Mouse (Mus musculus) limb, embryonic 14.5 days (tissue): ENCODE measurements around the gene Tulp2. TPM values are rescaled to one million over a fixed set of nuclear protein-coding genes. Genes with fewer than 3 reads are reported as not detected.
A peak's percentile ranks its signal among the peaks of the same experiment; 100 is the strongest.

Experiments used
- ATAC-seq: fragments of 200-750 bp; cut with Nextera tagmentation; 2 replicates; pipeline ENCODE4 v1.8.0; 2017; ENCODE audit warnings: low read depth, moderate number of reproducible peaks, moderate TSS enrichment; ENCODE audit not compliant: low FRiP score
- DNase-seq: peaks from one replicate; pipeline ENCODE4 v3.0.0-alpha.2; 2015; ENCODE audit warnings: low spot score
- H3K27ac ChIP-seq: fragments of 300-500 bp; sonication (generic); replicated peaks from 2 replicates; pipeline ENCODE4 v1.5.1; 2014; ENCODE audit warnings: low read depth, mild to moderate bottlenecking, low read length, moderate library complexity, mixed read lengths
- H3K27me3 ChIP-seq: fragments of 300-500 bp; sonication (generic); 2 replicates; pipeline ENCODE4 v1.6.1; 2014; ENCODE audit warnings: low read length, mixed read lengths; ENCODE audit not compliant: control insufficient read depth, insufficient read depth
- H3K36me3 ChIP-seq: fragments of 300-500 bp; sonication (generic); 2 replicates; pipeline ENCODE4 v1.6.1; 2014; ENCODE audit warnings: mild to moderate bottlenecking, low read length, moderate library complexity, mixed read lengths; ENCODE audit not compliant: control insufficient read depth, insufficient read depth
- H3K4me1 ChIP-seq: fragments of 300-500 bp; sonication (generic); 2 replicates; pipeline ENCODE4 v1.6.1; 2014; ENCODE audit warnings: antibody characterized with exemption, low read length, mixed read lengths; ENCODE audit not compliant: control insufficient read depth, insufficient read depth
- H3K4me2 ChIP-seq: fragments of 300-500 bp; sonication (generic); replicated peaks from 2 replicates; pipeline ENCODE4 v1.6.1; 2014; ENCODE audit warnings: low read depth, mild to moderate bottlenecking, low read length, moderate library complexity; ENCODE audit not compliant: severe bottlenecking
- H3K4me3 ChIP-seq: fragments of 300-500 bp; sonication (generic); replicated peaks from 2 replicates; pipeline ENCODE4 v1.5.1; 2014; ENCODE audit warnings: low read length
- H3K9ac ChIP-seq: fragments of 300-500 bp; sonication (generic); 2 replicates; pipeline ENCODE4 v1.6.1; 2014; ENCODE audit warnings: mild to moderate bottlenecking, low read depth, low read length, moderate library complexity; ENCODE audit not compliant: severe bottlenecking
- H3K9me3 ChIP-seq: fragments of 300-500 bp; sonication (generic); 2 replicates; pipeline ENCODE4 v1.6.1; 2016; ENCODE audit warnings: low read length; ENCODE audit not compliant: control insufficient read depth
- POLR2A ChIP-seq: fragments of 200-500 bp; IDR thresholded peaks from 2 replicates; pipeline ENCODE4 v1.8.0; 2012; ENCODE audit warnings: inconsistent platforms, mild to moderate bottlenecking, moderate library complexity, borderline replicate concordance; ENCODE audit not compliant: insufficient read depth, insufficient read length; ENCODE audit errors: extremely low read depth
- whole genome bisulfite sequencing: fragments of 180-500 bp; shearing (Covaris S2); extraction: QIAGEN DNeasy Blood & Tissue Kit; methylation state at CpG from one replicate; pipeline ENCODE4 v1.1.7; 2014; 5-methylcytosine and 5-hydroxymethylcytosine counted together
- microRNA-seq: library from miRNA; unstranded; fragments of <30 nt; microRNA quantifications from one replicate; pipeline ENCODE4, GENCODE M21; 2016
- polyA plus RNA-seq, 2 experiments: library from polyadenylated mRNA; depleted of rRNA in 1 of 2; stranded (reverse) in 1 of 2; unstranded in 1 of 2; fragments of >200 nt; fragmentation: Nextera tagmentation in 1 of 2; extraction: Ambion mirVana in 1 of 2; gene quantifications; 2 replicates each; pipeline versions ENCODE4 v1.2.1 to v1.2.3; 2012 to 2014

Tulp2 gene
- polyA plus RNA-seq, 2 experiments: 1.2 to 1.3 TPM

DNA sequence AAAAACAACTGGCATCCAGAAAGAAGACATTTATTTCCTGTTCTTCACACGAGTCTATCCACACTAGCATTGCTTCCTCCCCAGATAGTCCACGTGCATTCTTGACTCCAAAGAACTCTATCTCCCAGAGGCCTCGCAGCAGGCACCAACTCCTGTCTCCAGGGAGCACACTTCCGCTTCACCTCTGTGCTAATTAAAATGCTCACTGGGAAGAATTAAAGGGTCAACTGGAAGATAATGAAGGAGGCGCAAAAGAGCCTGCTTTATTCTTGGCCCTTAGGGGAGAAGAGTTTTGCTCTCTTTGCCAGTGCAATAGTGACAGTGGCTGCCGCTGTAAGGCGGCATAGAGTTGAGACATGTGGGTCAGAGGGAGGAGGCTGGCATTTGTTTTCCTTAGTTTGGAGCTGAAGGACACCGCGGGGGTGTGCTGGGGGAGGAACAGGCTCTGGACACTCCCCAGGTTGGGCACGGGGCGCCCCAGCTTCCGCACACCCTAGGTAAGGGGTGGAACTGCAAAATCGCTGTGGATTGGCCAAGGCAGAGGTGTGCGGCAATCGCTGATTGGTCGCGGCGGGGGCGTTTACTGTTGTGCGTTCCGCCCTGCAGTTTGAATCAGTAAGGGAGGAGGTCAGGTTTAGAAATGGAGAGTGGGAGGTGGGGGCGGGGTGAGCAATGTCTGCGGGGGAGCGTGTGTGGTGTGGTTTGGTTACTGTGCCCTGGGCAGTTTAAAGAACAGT, 86.3 kb downstream of the Tulp2 start:
- WGBS: under 1% methylated on average over 24 of the region's 24 CpGs
- peak overlapping the region; percentile 80 for H3K4me2 ChIP-seq
- no peak for TF ChIP-seq POLR2A
- H3K9me3 ChIP-seq: no peaks in the 10 kb centered on the region
- H3K4me1 ChIP-seq: peaks cover 21% of the 10 kb centered on the region
- peak; percentile 95 for ATAC-seq
- no peaks in the 10 kb centered on the region for H3K27me3 ChIP-seq
- peak overlapping the region; percentile 47 for H3K4me3 ChIP-seq
- H3K27ac ChIP-seq: peak overlapping the region; percentile 65
- peak; percentile 97 for DNase-seq
- peak overlapping the region; percentile 50 for H3K9ac ChIP-seq
- H3K36me3 ChIP-seq: no peaks in the 10 kb centered on the region

DNA sequence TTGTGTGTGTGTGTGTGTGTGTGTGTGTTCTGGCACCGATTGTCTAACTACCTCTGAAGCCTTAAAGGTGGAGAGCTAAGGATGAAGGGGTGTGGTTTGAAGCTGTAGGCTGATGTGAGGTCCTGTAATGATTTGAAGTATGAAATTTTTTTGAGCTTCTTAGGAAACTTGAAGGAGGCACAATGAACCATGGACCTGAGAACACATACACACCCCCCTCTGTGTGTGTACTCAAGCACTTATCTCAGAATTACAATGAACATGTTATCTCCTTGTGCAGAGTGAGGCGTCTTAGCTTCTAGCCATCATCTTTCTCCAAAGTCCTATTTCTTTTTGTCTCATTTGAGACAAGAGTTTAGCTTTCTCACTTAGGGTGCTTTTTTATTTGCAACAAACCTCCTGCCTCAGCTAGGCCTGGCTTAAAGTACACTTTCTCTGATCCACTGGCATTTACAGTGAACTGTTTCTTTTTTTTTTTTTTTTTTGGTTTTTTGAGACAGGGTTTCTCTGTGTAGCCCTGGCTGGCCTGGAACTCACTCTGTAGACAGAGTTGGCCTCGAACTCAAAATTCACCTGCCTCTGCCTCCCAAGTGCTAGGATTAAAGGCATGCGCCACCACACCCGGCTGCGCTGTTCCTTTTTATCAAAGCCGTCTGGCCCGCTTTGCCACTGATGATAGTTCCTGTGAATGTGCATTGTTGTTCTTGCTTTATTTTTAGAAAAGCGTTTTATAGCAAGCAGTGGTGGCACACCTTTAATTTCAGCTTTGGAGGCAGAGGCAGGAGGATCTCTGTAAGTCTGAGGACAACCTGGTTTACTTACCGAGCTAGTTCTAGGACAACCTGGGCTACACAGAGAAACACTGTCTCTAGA, 87.2 kb downstream of the Tulp2 start:
- DNase-seq: no peak
- H3K4me2 ChIP-seq: peak overlapping the region; percentile 80
- no peaks in the 10 kb centered on the region for H3K9me3 ChIP-seq
- H3K4me3 ChIP-seq: peak overlapping the region; percentile 47
- peaks cover 21% of the 10 kb centered on the region for H3K4me1 ChIP-seq
- 81% methylated on average over 10 of the region's 10 CpGs for WGBS
- no peaks in the 10 kb centered on the region for H3K36me3 ChIP-seq
- ATAC-seq: no peak; the same call in 1 of the 2 replicates
- H3K9ac ChIP-seq: 0 out of 2 replicates have a peak overlapping the region, but pooled peaks have one; percentile 38
- peak overlapping the region; percentile 65 for H3K27ac ChIP-seq
- TF ChIP-seq POLR2A: no peak
- no peaks in the 10 kb centered on the region for H3K27me3 ChIP-seq

DNA sequence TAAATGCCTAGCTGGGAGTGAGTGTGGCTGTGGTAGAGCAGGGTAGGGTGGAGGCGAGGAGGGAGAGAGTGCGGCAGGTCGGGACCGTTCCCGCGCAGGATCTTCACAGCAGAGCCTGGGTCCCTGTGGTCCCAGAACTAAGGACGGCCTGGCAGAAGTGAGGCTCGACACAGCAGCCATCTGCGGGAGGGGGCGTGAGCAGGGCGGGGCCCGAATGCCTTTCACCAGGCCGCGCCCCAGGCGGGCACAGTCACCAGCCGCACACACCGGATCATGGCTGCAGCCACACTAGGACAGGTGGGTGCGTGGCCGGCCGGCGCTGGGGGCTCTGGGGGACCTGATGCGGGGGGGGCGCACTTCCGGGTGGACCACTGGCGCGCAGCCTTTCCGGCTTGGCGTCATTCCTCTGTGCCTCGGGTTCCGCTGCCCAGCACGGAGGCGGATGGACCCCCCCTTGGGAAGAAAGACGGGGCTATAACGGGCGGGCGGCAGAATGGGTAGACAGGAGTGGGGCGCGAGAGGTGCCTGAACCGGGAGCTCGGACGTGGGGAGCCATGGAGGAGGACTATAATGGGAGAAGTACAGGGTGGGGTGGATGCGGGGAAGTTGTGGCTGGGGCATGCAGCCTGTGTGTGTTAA, 88.5 kb downstream of the Tulp2 start, which contains the start of gene Bcat2:
Bcat2 (plus strand) TSS at position 51 of the 639 bp plus-strand sequence.
- Histone ChIP-seq H3K36me3 (peaks cover 3% of the 10 kb centered on the region), H3K4me2 (peak within 1 kb of the TSS; percentile 75), H3K4me1 (peaks cover 21% of the 10 kb centered on the region), H3K27ac (peak within 1 kb of the TSS; percentile 88), H3K4me3 (peak within 1 kb of the TSS; percentile 72), H3K9me3 (no peaks in the 10 kb centered on the region), H3K27me3 (no peaks in the 10 kb centered on the region), H3K9ac (peak within 1 kb of the TSS; percentile 80)
- DNase-seq (peak; percentile 72), ATAC-seq (peak; percentile 68)
- under 1% methylated on average over 29 of the region's 42 CpGs for WGBS
- no peak; the same call in 1 of the 2 replicates for TF ChIP-seq POLR2A

GRCm38 (mm10) chr7:45571966-45572365, 90.3 kb downstream of the Tulp2 start:
- ATAC-seq (no peak), DNase-seq (no peak)
- Histone ChIP-seq H3K4me1 (peaks cover 21% of the 10 kb centered on the region), H3K27ac (no peak overlapping the region), H3K9ac (no peak overlapping the region), H3K4me2 (no peak overlapping the region), H3K9me3 (no peaks in the 10 kb centered on the region), H3K36me3 (peaks cover 18% of the 10 kb centered on the region), H3K27me3 (no peaks in the 10 kb centered on the region), H3K4me3 (no peak overlapping the region)
- WGBS: 59% methylated on average over 1 of the region's 1 CpGs
- no peak for TF ChIP-seq POLR2A

Small RNA genes lying within 50 kb of the gene (microRNA-seq; reads per million reads assigned to microRNA genes)
- gene Gm22133: not detected

Other genes with a start within 250 kb of the Tulp2 start
Only the 30 nearest of the 36 such genes appear.
- gene Slc6a21, start 204.4 kb upstream of the Tulp2 start, polyA plus RNA-seq (2012; rRNA removed): not detected in 2 replicates
- gene Slc6a21, start 204.4 kb upstream of the Tulp2 start, polyA plus RNA-seq (2014; fragmentation: Nextera tagmentation; extraction: Ambion mirVana): not detected in 2 replicates
- 42.6 and 46.1 TPM in 2 replicates for gene Trpm4, start 148.1 kb upstream of the Tulp2 start, polyA plus RNA-seq (2012; rRNA removed)
- 15.8 TPM in 2 replicates for gene Trpm4, start 148.1 kb upstream of the Tulp2 start, polyA plus RNA-seq (2014; fragmentation: Nextera tagmentation; extraction: Ambion mirVana)
- gene Hrc, start 146.6 kb upstream of the Tulp2 start, polyA plus RNA-seq (2012; rRNA removed): 9.5 and 17.9 TPM in 2 replicates
- gene Hrc, start 146.6 kb upstream of the Tulp2 start, polyA plus RNA-seq (2014; fragmentation: Nextera tagmentation; extraction: Ambion mirVana): 4.1 and 5.9 TPM in 2 replicates
- gene Ppfia3, start 114.9 kb upstream of the Tulp2 start, polyA plus RNA-seq (2012; rRNA removed): 12.3 and 13.8 TPM in 2 replicates
- 8.4 and 9.0 TPM in 2 replicates for gene Ppfia3, start 114.9 kb upstream of the Tulp2 start, polyA plus RNA-seq (2014; fragmentation: Nextera tagmentation; extraction: Ambion mirVana)
- 4.1 and 4.7 TPM in 2 replicates for gene Lin7b, start 111.3 kb upstream of the Tulp2 start, polyA plus RNA-seq (2012; rRNA removed)
- gene Lin7b, start 111.3 kb upstream of the Tulp2 start, polyA plus RNA-seq (2014; fragmentation: Nextera tagmentation; extraction: Ambion mirVana): 1.7 and 2.2 TPM in 2 replicates
- 539 and 694 TPM in 2 replicates for gene Snrnp70, start 86.1 kb upstream of the Tulp2 start, polyA plus RNA-seq (2012; rRNA removed)
- gene Snrnp70, start 86.1 kb upstream of the Tulp2 start, polyA plus RNA-seq (2014; fragmentation: Nextera tagmentation; extraction: Ambion mirVana): 69.7 and 73.7 TPM in 2 replicates
- gene Kcna7, start 76.2 kb upstream of the Tulp2 start, polyA plus RNA-seq (2012; rRNA removed): 0.10 TPM in 2 replicates
- gene Kcna7, start 76.2 kb upstream of the Tulp2 start, polyA plus RNA-seq (2014; fragmentation: Nextera tagmentation; extraction: Ambion mirVana): 0.11 TPM in 1 of 2 replicates, not detected in the other
- 4.2 and 4.5 TPM in 2 replicates for gene Ntf5, start 68.2 kb upstream of the Tulp2 start, polyA plus RNA-seq (2012; rRNA removed)
- gene Ntf5, start 68.2 kb upstream of the Tulp2 start, polyA plus RNA-seq (2014; fragmentation: Nextera tagmentation; extraction: Ambion mirVana): 4.4 and 6.0 TPM in 2 replicates
- gene Lhb, start 61.1 kb upstream of the Tulp2 start, polyA plus RNA-seq (2012; rRNA removed): 0.50 and 1.4 TPM in 2 replicates
- not detected in 2 replicates for gene Lhb, start 61.1 kb upstream of the Tulp2 start, polyA plus RNA-seq (2014; fragmentation: Nextera tagmentation; extraction: Ambion mirVana)
- 44.1 and 59.1 TPM in 2 replicates for gene Gys1, start 47.0 kb upstream of the Tulp2 start, polyA plus RNA-seq (2012; rRNA removed)
- gene Gys1, start 47.0 kb upstream of the Tulp2 start, polyA plus RNA-seq (2014; fragmentation: Nextera tagmentation; extraction: Ambion mirVana): 35.8 and 37.3 TPM in 2 replicates
- 120 TPM in 2 replicates for gene Ruvbl2, start 43.8 kb upstream of the Tulp2 start, polyA plus RNA-seq (2012; rRNA removed)
- gene Ruvbl2, start 43.8 kb upstream of the Tulp2 start, polyA plus RNA-seq (2014; fragmentation: Nextera tagmentation; extraction: Ambion mirVana): 119 and 126 TPM in 2 replicates
- 1,503 and 2,450 TPM in 2 replicates for gene Ftl1, start 22.0 kb upstream of the Tulp2 start, polyA plus RNA-seq (2012; rRNA removed)
- 4,726 and 4,986 TPM in 2 replicates for gene Ftl1, start 22.0 kb upstream of the Tulp2 start, polyA plus RNA-seq (2014; fragmentation: Nextera tagmentation; extraction: Ambion mirVana)
- gene Bax, start 15.0 kb upstream of the Tulp2 start, polyA plus RNA-seq (2012; rRNA removed): 127 and 164 TPM in 2 replicates
- gene Bax, start 15.0 kb upstream of the Tulp2 start, polyA plus RNA-seq (2014; fragmentation: Nextera tagmentation; extraction: Ambion mirVana): 133 and 140 TPM in 2 replicates
- not detected in 2 replicates for gene Gm45808, start 4.9 kb downstream of the Tulp2 start, polyA plus RNA-seq (2012; rRNA removed)
- not detected in 2 replicates for gene Gm45808, start 4.9 kb downstream of the Tulp2 start, polyA plus RNA-seq (2014; fragmentation: Nextera tagmentation; extraction: Ambion mirVana)
- gene Dhdh, start 6.9 kb downstream of the Tulp2 start, polyA plus RNA-seq (2012; rRNA removed): 2.4 and 2.9 TPM in 2 replicates
- gene Dhdh, start 6.9 kb downstream of the Tulp2 start, polyA plus RNA-seq (2014; fragmentation: Nextera tagmentation; extraction: Ambion mirVana): 2.0 and 2.6 TPM in 2 replicates
- gene Nucb1, start 28.5 kb downstream of the Tulp2 start, polyA plus RNA-seq (2012; rRNA removed): 293 and 299 TPM in 2 replicates
- 239 and 254 TPM in 2 replicates for gene Nucb1, start 28.5 kb downstream of the Tulp2 start, polyA plus RNA-seq (2014; fragmentation: Nextera tagmentation; extraction: Ambion mirVana)
- 27.5 and 29.8 TPM in 2 replicates for gene Ppp1r15a, start 44.4 kb downstream of the Tulp2 start, polyA plus RNA-seq (2012; rRNA removed)
- 21.2 and 22.1 TPM in 2 replicates for gene Ppp1r15a, start 44.4 kb downstream of the Tulp2 start, polyA plus RNA-seq (2014; fragmentation: Nextera tagmentation; extraction: Ambion mirVana)
- 13.1 and 17.2 TPM in 2 replicates for gene Plekha4, start 44.5 kb downstream of the Tulp2 start, polyA plus RNA-seq (2012; rRNA removed)
- 4.3 and 4.6 TPM in 2 replicates for gene Plekha4, start 44.5 kb downstream of the Tulp2 start, polyA plus RNA-seq (2014; fragmentation: Nextera tagmentation; extraction: Ambion mirVana)
- 1.1 and 1.2 TPM in 2 replicates for gene Hsd17b14, start 73.0 kb downstream of the Tulp2 start, polyA plus RNA-seq (2012; rRNA removed)
- 0.44 and 0.92 TPM in 2 replicates for gene Hsd17b14, start 73.0 kb downstream of the Tulp2 start, polyA plus RNA-seq (2014; fragmentation: Nextera tagmentation; extraction: Ambion mirVana)
- 67.6 and 71.5 TPM in 2 replicates for gene Bcat2, start 88.3 kb downstream of the Tulp2 start, polyA plus RNA-seq (2012; rRNA removed)
- 57.2 and 60.4 TPM in 2 replicates for gene Bcat2, start 88.3 kb downstream of the Tulp2 start, polyA plus RNA-seq (2014; fragmentation: Nextera tagmentation; extraction: Ambion mirVana)
- gene Fgf21, start 133.6 kb downstream of the Tulp2 start, polyA plus RNA-seq (2012; rRNA removed): 0.58 and 0.73 TPM in 2 replicates
- gene Fgf21, start 133.6 kb downstream of the Tulp2 start, polyA plus RNA-seq (2014; fragmentation: Nextera tagmentation; extraction: Ambion mirVana): 0.43 and 0.66 TPM in 2 replicates
- gene Fut1, start 135.4 kb downstream of the Tulp2 start, polyA plus RNA-seq (2012; rRNA removed): 1.0 and 1.9 TPM in 2 replicates
- 1.2 and 1.8 TPM in 2 replicates for gene Fut1, start 135.4 kb downstream of the Tulp2 start, polyA plus RNA-seq (2014; fragmentation: Nextera tagmentation; extraction: Ambion mirVana)
- 0.33 and 0.43 TPM in 2 replicates for gene Izumo1, start 139.9 kb downstream of the Tulp2 start, polyA plus RNA-seq (2012; rRNA removed)
- gene Izumo1, start 139.9 kb downstream of the Tulp2 start, polyA plus RNA-seq (2014; fragmentation: Nextera tagmentation; extraction: Ambion mirVana): 0.39 TPM in 1 of 2 replicates, not detected in the other
- gene Rasip1, start 145.6 kb downstream of the Tulp2 start, polyA plus RNA-seq (2012; rRNA removed): 14.1 and 16.7 TPM in 2 replicates
- 11.0 and 11.8 TPM in 2 replicates for gene Rasip1, start 145.6 kb downstream of the Tulp2 start, polyA plus RNA-seq (2014; fragmentation: Nextera tagmentation; extraction: Ambion mirVana)
- 34.6 and 43.9 TPM in 2 replicates for gene Mamstr, start 158.1 kb downstream of the Tulp2 start, polyA plus RNA-seq (2012; rRNA removed)
- 15.7 and 19.8 TPM in 2 replicates for gene Mamstr, start 158.1 kb downstream of the Tulp2 start, polyA plus RNA-seq (2014; fragmentation: Nextera tagmentation; extraction: Ambion mirVana)
- gene Fut2, start 184.5 kb downstream of the Tulp2 start, polyA plus RNA-seq (2012; rRNA removed): 1.1 and 1.4 TPM in 2 replicates
- 2.2 and 2.9 TPM in 2 replicates for gene Fut2, start 184.5 kb downstream of the Tulp2 start, polyA plus RNA-seq (2014; fragmentation: Nextera tagmentation; extraction: Ambion mirVana)
- gene Ntn5, start 202.1 kb downstream of the Tulp2 start, polyA plus RNA-seq (2012; rRNA removed): 1.3 and 2.1 TPM in 2 replicates
- gene Ntn5, start 202.1 kb downstream of the Tulp2 start, polyA plus RNA-seq (2014; fragmentation: Nextera tagmentation; extraction: Ambion mirVana): 0.59 and 0.86 TPM in 2 replicates
- gene Sec1, start 212.5 kb downstream of the Tulp2 start, polyA plus RNA-seq (2012; rRNA removed): 1.7 and 2.8 TPM in 2 replicates
- gene Sec1, start 212.5 kb downstream of the Tulp2 start, polyA plus RNA-seq (2014; fragmentation: Nextera tagmentation; extraction: Ambion mirVana): 0.46 and 0.92 TPM in 2 replicates
- 34.1 and 46.4 TPM in 2 replicates for gene Car11, start 218.0 kb downstream of the Tulp2 start, polyA plus RNA-seq (2012; rRNA removed)
- 9.5 and 10.6 TPM in 2 replicates for gene Car11, start 218.0 kb downstream of the Tulp2 start, polyA plus RNA-seq (2014; fragmentation: Nextera tagmentation; extraction: Ambion mirVana)
- gene Dbp, start 223.2 kb downstream of the Tulp2 start, polyA plus RNA-seq (2012; rRNA removed): 15.1 and 16.8 TPM in 2 replicates
- 7.0 and 8.9 TPM in 2 replicates for gene Dbp, start 223.2 kb downstream of the Tulp2 start, polyA plus RNA-seq (2014; fragmentation: Nextera tagmentation; extraction: Ambion mirVana)